Mouse (Mus musculus) right cerebral cortex, adult 2 months (tissue): Measurements from ENCODE around the gene Zfp691.
A peak's percentile ranks its signal among the peaks of the same experiment; 100 is the strongest.

ENCODE experiments used
- DNase-seq, 2 experiments: peaks; one replicate each; pipeline ENCODE4 v3.0.0; 2021 to 2022; ENCODE audit warnings: low spot score in 2 of 2

The Zfp691 gene

GRCm38 (mm10) chr4:119167663-119168062, 6.3 kb downstream of the Zfp691 start:
- peak; percentile 91 to 93 for DNase-seq

- DNase-seq: no peak
Measured at GRCm38 (mm10) chr4:119167068-119167467, 6.9 kb downstream of the Zfp691 start.

- DNase-seq: no peak
Measured at GRCm38 (mm10) chr4:119165916-119166315, 8.1 kb downstream of the Zfp691 start.

- no peak for DNase-seq
Measured at GRCm38 (mm10) chr4:119162990-119163389, 11.0 kb downstream of the Zfp691 start.

GRCm38 (mm10) chr4:119161358-119161757, 12.6 kb downstream of the Zfp691 start:
- DNase-seq: no peak

- DNase-seq: no peak
Measured at GRCm38 (mm10) chr4:119157891-119158290, 16.1 kb downstream of the Zfp691 start.

GRCm38 (mm10) chr4:119157186-119157585, 16.8 kb downstream of the Zfp691 start:
- peak; percentile 60 to 64 for DNase-seq

GRCm38 (mm10) chr4:119148741-119149140, 25.3 kb downstream of the Zfp691 start:
- DNase-seq: no peak

- no peak for DNase-seq
Measured at GRCm38 (mm10) chr4:119147347-119147746, 26.6 kb downstream of the Zfp691 start.

- DNase-seq: no peak
Measured at GRCm38 (mm10) chr4:119146816-119147215, 27.2 kb downstream of the Zfp691 start.

GRCm38 (mm10) chr4:119142230-119142871, 31.6 kb downstream of the Zfp691 start:
- no peak for DNase-seq

- peak; percentile 35 to 37 for DNase-seq
Measured at GRCm38 (mm10) chr4:119141191-119141590, 32.8 kb downstream of the Zfp691 start.

GRCm38 (mm10) chr4:119140126-119140525, 33.9 kb downstream of the Zfp691 start:
- DNase-seq: no peak

GRCm38 (mm10) chr4:119138776-119139175, 35.2 kb downstream of the Zfp691 start:
- no peak for DNase-seq

- DNase-seq: peak; percentile 65 to 75
Measured at GRCm38 (mm10) chr4:119138171-119138570, 35.8 kb downstream of the Zfp691 start.

GRCm38 (mm10) chr4:119137313-119137712, 36.7 kb downstream of the Zfp691 start:
- DNase-seq: no peak

GRCm38 (mm10) chr4:119133860-119134259, 40.1 kb downstream of the Zfp691 start:
- DNase-seq: no peak

GRCm38 (mm10) chr4:119133306-119133705, 40.7 kb downstream of the Zfp691 start:
- no peak for DNase-seq

- DNase-seq: no peak
Measured at GRCm38 (mm10) chr4:119131189-119131910, 42.6 kb downstream of the Zfp691 start.

- no peak for DNase-seq
Measured at GRCm38 (mm10) chr4:119129096-119129495, 44.9 kb downstream of the Zfp691 start.

- DNase-seq: no peak
Measured at GRCm38 (mm10) chr4:119128547-119128946, 45.4 kb downstream of the Zfp691 start.

GRCm38 (mm10) chr4:119127229-119127628, 46.8 kb downstream of the Zfp691 start:
- DNase-seq: no peak

- no peak for DNase-seq
Measured at GRCm38 (mm10) chr4:119125577-119126270, 48.3 kb downstream of the Zfp691 start.
